In the genomic region with DNA sequence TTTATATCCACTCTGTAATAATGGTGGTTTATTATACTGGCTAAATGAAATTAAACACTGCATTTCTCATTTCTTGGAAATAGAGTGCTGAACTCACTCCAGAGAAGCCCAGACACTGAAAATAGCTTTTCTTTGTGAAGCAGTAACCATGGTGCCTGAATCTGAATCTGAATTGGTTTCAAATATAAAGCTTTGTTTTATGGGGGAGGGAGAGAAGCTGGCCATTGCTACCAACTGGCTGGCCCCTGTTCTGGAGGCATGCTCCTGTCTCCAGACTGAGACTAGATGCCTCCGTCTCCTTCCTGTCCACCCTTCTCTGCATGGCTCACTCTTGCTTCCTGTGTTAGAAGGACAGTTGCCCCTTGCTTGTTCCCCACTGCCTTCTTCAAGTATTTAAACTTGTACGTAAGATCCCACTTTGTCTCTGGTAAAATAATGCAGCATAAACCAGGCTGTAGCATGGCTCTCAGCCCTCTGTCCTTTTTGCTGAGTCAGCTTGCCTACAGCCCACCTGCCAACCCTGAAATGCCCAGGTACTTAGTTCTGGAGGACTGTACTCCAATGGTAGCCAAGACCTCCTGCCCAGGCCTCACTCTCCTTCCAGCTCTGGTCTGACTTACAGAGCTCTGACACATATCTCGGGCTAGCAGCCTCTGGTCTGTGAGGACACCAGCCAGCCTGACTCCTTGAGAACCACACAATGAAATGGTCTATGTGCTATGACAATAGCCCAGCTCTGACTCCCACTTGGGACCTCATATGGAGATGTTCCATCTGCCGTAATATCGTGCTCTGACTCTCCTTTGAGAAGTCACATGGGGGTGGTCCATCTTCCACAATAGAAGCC, we compare ENCODE assay signal across 13 mouse cellular contexts. TPM values are rescaled to one million over a fixed set of nuclear protein-coding genes. Genes with fewer than 3 reads are reported as not detected.
A peak's percentile ranks its signal among the peaks of the same experiment; 100 is the strongest.
DNase-seq lines count a peak whose midpoint lies in the region; ATAC-seq and TF ChIP-seq lines count a peak whose summit lies in the region.
"Had no signal": no experiment of that assay in that cellular context is flagged by ENCODE, and none has a peak within 500 bp of the region (broad histone marks: within the 10 kb centered on the region; RNA-seq: fewer than 3 reads in every experiment).

No protein-coding gene starts in this region.

- ATAC-seq in midbrain, embryonic 13.5 days, result peak; percentile 72
- ATAC-seq: lung, postnatal 0 days; Patski had no signal

- H3K4me2 ChIP-seq in CH12.LX (ENCODE audit: insufficient read depth, low read depth, poor library complexity, severe bottlenecking), result no peak overlapping the region
- no peak overlapping the region for H3K4me2 ChIP-seq in midbrain, embryonic 13.5 days (replicated peaks)
- H3K4me2 ChIP-seq: heart, embryonic 15.5 days; kidney, embryonic 15.5 days had no signal

- no peaks in the 10 kb centered on the region for H3K27me3 ChIP-seq in CH12.LX (replicated peaks)
- H3K27me3 ChIP-seq in hindbrain, embryonic 10.5 days (ENCODE audit: insufficient read depth, poor library complexity, severe bottlenecking), result no peaks in the 10 kb centered on the region
- no peaks in the 10 kb centered on the region for H3K27me3 ChIP-seq in midbrain, embryonic 13.5 days
- H3K27me3 ChIP-seq: heart, embryonic 15.5 days; kidney, embryonic 15.5 days; Patski had no signal

- no peak for TF ChIP-seq RAD21 in CH12.LX (IDR thresholded peaks at IDR 0.05; ENCODE audit: low read depth, low read length)

- no peak overlapping the region for H3K27ac ChIP-seq in CH12.LX (ENCODE audit: insufficient read depth, low read depth)
- peak overlapping the region; percentile 82 for H3K27ac ChIP-seq in hindbrain, embryonic 10.5 days
- H3K27ac ChIP-seq in midbrain, embryonic 13.5 days, result peak overlapping the region; percentile 53; the same call in 1 of the 2 replicates
- H3K27ac ChIP-seq: heart, embryonic 15.5 days; kidney, embryonic 15.5 days had no signal

- H3K4me1 ChIP-seq in CH12.LX (ENCODE audit: control insufficient read depth in 1 of 2, insufficient read depth in 2 of 2), result peaks cover 3 to 11% of the 10 kb centered on the region in 2 experiments; a peak in 3 of 4 replicates
- H3K4me1 ChIP-seq in hindbrain, embryonic 10.5 days (replicated peaks), result peaks cover 28% of the 10 kb centered on the region
- peaks cover 25% of the 10 kb centered on the region for H3K4me1 ChIP-seq in midbrain, embryonic 13.5 days (replicated peaks)
- H3K4me1 ChIP-seq: heart, embryonic 15.5 days; kidney, embryonic 15.5 days had no signal

- no peak overlapping the region for H3K9ac ChIP-seq in CH12.LX (ENCODE audit: insufficient read depth, low read depth)
- H3K9ac ChIP-seq in midbrain, embryonic 13.5 days (replicated peaks), result no peak overlapping the region
- H3K9ac ChIP-seq: heart, embryonic 15.5 days; kidney, embryonic 15.5 days had no signal

- peaks cover 24 to 82% of the 10 kb centered on the region in 2 experiments for H3K36me3 ChIP-seq in CH12.LX (replicated peaks in 1 of 2; ENCODE audit: control insufficient read depth in 1 of 2, insufficient read depth in 1 of 2, low read length in 1 of 2)
- peaks cover 28% of the 10 kb centered on the region for H3K36me3 ChIP-seq in hindbrain, embryonic 10.5 days
- peaks cover 29% of the 10 kb centered on the region for H3K36me3 ChIP-seq in midbrain, embryonic 13.5 days

- dilution Hi-C loops in CH12.LX (cut with MboI; ENCODE audit: extremely low pct_ligation_motif_present, extremely low pct_unique_long_range_greater_than_20kb, low sequenced_read_pairs), result no loop called here

- in situ Hi-C loops in CH12.LX (cut with MboI; ENCODE audit: low pct_ligation_motif_present, low pct_unique_long_range_greater_than_20kb, low sequenced_read_pairs), result no loop called here

- H3K4me3 ChIP-seq in CH12.LX (replicated peaks in 1 of 3; ENCODE audit: low read depth in 2 of 3, low read length in 2 of 3, poor library complexity in 1 of 3), result no peak overlapping the region
- H3K4me3 ChIP-seq in hindbrain, embryonic 10.5 days, result no peak overlapping the region
- no peak overlapping the region for H3K4me3 ChIP-seq in midbrain, embryonic 13.5 days (replicated peaks)
- H3K4me3 ChIP-seq: heart, embryonic 15.5 days; kidney, embryonic 15.5 days had no signal

- no peaks in the 10 kb centered on the region for H3K9me3 ChIP-seq in CH12.LX (replicated peaks; ENCODE audit: low read length)
- H3K9me3 ChIP-seq in hindbrain, embryonic 10.5 days, result no peaks in the 10 kb centered on the region
- no peaks in the 10 kb centered on the region for H3K9me3 ChIP-seq in midbrain, embryonic 13.5 days
- H3K9me3 ChIP-seq: heart, embryonic 15.5 days; kidney, embryonic 15.5 days had no signal

- no peak for TF ChIP-seq EP300 in CH12.LX (IDR thresholded peaks at IDR 0.05; ENCODE audit: low read length)

- TF ChIP-seq POLR2A in CH12.LX (IDR thresholded peaks at IDR 0.05; ENCODE audit: low read depth, low read length), result no peak

- no peaks in the 10 kb centered on the region for H3K79me2 ChIP-seq in CH12.LX (replicated peaks; ENCODE audit: control insufficient read depth, extremely low read depth, insufficient read depth, poor library complexity, severe bottlenecking)

- peak; percentile 21 to 29 for DNase-seq in cerebellum, postnatal 14 days
- DNase-seq in cerebellum, adult 8-10 months, result no peak
- DNase-seq in CH12.LX (ENCODE audit: extremely low read depth), result no peak
- DNase-seq in hindbrain, embryonic 10.5 days (ENCODE audit: low spot score), result peak; percentile 17
- no peak for DNase-seq in spleen, adult 12 weeks (ENCODE audit: low spot score)
- DNase-seq in heart, adult 18-20 months, result no peak
- DNase-seq in retina, postnatal 1 day, result no peak
- DNase-seq: thymus, postnatal 4 days had no signal

- WGBS in hindbrain, embryonic 10.5 days, result 59% methylated on average over 5 of the region's 5 CpGs
- 47% methylated on average over 5 of the region's 5 CpGs for WGBS in midbrain, embryonic 13.5 days

- no peak for TF ChIP-seq CTCF in CH12.LX (conservative IDR thresholded peaks at IDR 0.05 in 1 of 2, IDR thresholded peaks at IDR 0.05 in 1 of 2; ENCODE audit: low read depth in 2 of 2, low read length in 2 of 2)

TF ChIP-seq in CH12.LX, 34 proteins besides CTCF, POLR2A, EP300 and RAD21:
- TF ChIP-seq MAFK (IDR thresholded peaks at IDR 0.05; ENCODE audit: insufficient replicate concordance, low read length) (peak; percentile 81), IRF4 (IDR thresholded peaks at IDR 0.05; ENCODE audit: low read depth, low read length) (no peak)
TF ChIP-seq in CH12.LX: peak in this region for 1.

RNA-seq across cellular contexts. Expression of gene Lars2, which starts 18.8 kb away (rescaled TPM):
- 4,255 and 15,188 TPM in 2 replicates for total RNA-seq in CH12.LX (2012; rRNA removed)
- 4.8 and 5.1 TPM in 2 replicates for total RNA-seq in CH12.LX (2014; rRNA removed)
- 421 and 765 TPM in 2 replicates for polyA plus RNA-seq in CH12.LX (2012; ENCODE audit: insufficient read length, low read depth)
- polyA plus RNA-seq in hindbrain, embryonic 10.5 days (2016; fragmentation: Nextera tagmentation; extraction: Ambion mirVana), result 736 TPM in 2 replicates
- 965 and 999 TPM in 2 replicates for polyA plus RNA-seq in midbrain, embryonic 13.5 days (2015; fragmentation: Nextera tagmentation; extraction: Ambion mirVana)
- total RNA-seq in heart, adult 18-20 months (2021), result 10 to 100 TPM; 73.1 to 80.0 TPM

Comparison
In these comparisons a context has a peak if more than half of its experiments do, and no peak if none do; other contexts are left out.
1. DNase-seq: peak in cerebellum, postnatal 14 days (2 of 2) and hindbrain, embryonic 10.5 days (single experiment); none in cerebellum, adult 8-10 months (single experiment), CH12.LX (single experiment), spleen, adult 12 weeks (single experiment), heart, adult 18-20 months (0 of 2) and retina, postnatal 1 day (single experiment).